Mouse (Mus musculus) CD8-positive naive resting alpha-beta T cell, adult 2 months (primary cell): ENCODE results near the gene Pacs2.
A peak's percentile ranks its signal among the peaks of the same experiment; 100 is the strongest.

Experiments
- DNase-seq, 2 experiments: peaks; one replicate each; pipeline ENCODE4 v3.0.0; 2022; ENCODE audit warnings: low read depth in 2 of 2, low spot score in 2 of 2

Pacs2 gene

GRCm38 (mm10) chr12:113041481-113042439 is 27.5 kb downstream of the Pacs2 start:
- DNase-seq: no peak

GRCm38 (mm10) chr12:113042543-113042942 is 28.2 kb downstream of the Pacs2 start:
- DNase-seq: no peak

- DNase-seq: peak; percentile 45 to 51
Measured at GRCm38 (mm10) chr12:113044916-113045677, 30.8 kb downstream of the Pacs2 start.

- DNase-seq: peak in 1 of 2 experiments; percentile 52
Measured at GRCm38 (mm10) chr12:113046861-113047260, 32.6 kb downstream of the Pacs2 start.

GRCm38 (mm10) chr12:113048103-113048502 is 33.8 kb downstream of the Pacs2 start:
- no peak for DNase-seq

- DNase-seq: peak; percentile 44 to 63
Measured at GRCm38 (mm10) chr12:113049836-113050235, 35.5 kb downstream of the Pacs2 start.

- peak; percentile 37 to 39 for DNase-seq
Measured at GRCm38 (mm10) chr12:113050671-113051070, 36.4 kb downstream of the Pacs2 start.

GRCm38 (mm10) chr12:113051628-113052403 is 37.5 kb downstream of the Pacs2 start:
- DNase-seq: no peak

GRCm38 (mm10) chr12:113056089-113056488 is 41.8 kb downstream of the Pacs2 start:
- DNase-seq: no peak

GRCm38 (mm10) chr12:113060178-113060577 is 45.9 kb downstream of the Pacs2 start:
- DNase-seq: no peak

GRCm38 (mm10) chr12:113061606-113062005 is 47.3 kb downstream of the Pacs2 start:
- no peak for DNase-seq

- DNase-seq: no peak
Measured at GRCm38 (mm10) chr12:113062201-113062600, 47.9 kb downstream of the Pacs2 start.

GRCm38 (mm10) chr12:113063700-113064099 is 49.4 kb downstream of the Pacs2 start:
- DNase-seq: no peak

- DNase-seq: no peak
Measured at GRCm38 (mm10) chr12:113068002-113068401, 53.7 kb downstream of the Pacs2 start.

GRCm38 (mm10) chr12:113069389-113069788 is 55.1 kb downstream of the Pacs2 start:
- DNase-seq: no peak

GRCm38 (mm10) chr12:113071321-113071720 is 57.0 kb downstream of the Pacs2 start:
- no peak for DNase-seq

- DNase-seq: no peak
Measured at GRCm38 (mm10) chr12:113071827-113072226, 57.5 kb downstream of the Pacs2 start.

GRCm38 (mm10) chr12:113073420-113074328 is 59.4 kb downstream of the Pacs2 start:
- peak; percentile 27 to 47 for DNase-seq

GRCm38 (mm10) chr12:113074329-113075062 is 60.2 kb downstream of the Pacs2 start, which contains the start of gene Tex22:
Gene Tex22 (plus strand): TSS chr12:113074502.
- peak; percentile 49 to 66 for DNase-seq
